Mouse (Mus musculus) CH12.LX (cell line): ENCODE measurements at regions not wholly inside any gene's neighbourhood (a gene's known extent, or its start where the extent isn't known, plus 50 kb on each side); places are given as distances from the start of the nearest gene placed in this dataset.

ENCODE experiments used
- DNase-seq: peaks from one replicate; pipeline ENCODE4 v3.0.0-alpha.2; 2013; ENCODE audit errors: extremely low read depth
- H3K27ac ChIP-seq: 2 replicates; pipeline ENCODE4 v1.5.1; 2012; ENCODE audit warnings: low read depth, mild to moderate bottlenecking, control low read depth, moderate library complexity; ENCODE audit not compliant: insufficient read depth
- H3K27me3 ChIP-seq: replicated peaks from 2 replicates; pipeline ENCODE3; 2012; ENCODE audit warnings: inconsistent platforms
- H3K36me3 ChIP-seq, 2 experiments: replicated peaks in 1 of 2; 2 replicates each; pipeline versions ENCODE3 to v1.6.1; 2012; ENCODE audit warnings: inconsistent platforms in 1 of 2, low read length in 1 of 2, mild to moderate bottlenecking in 1 of 2, mixed read lengths in 1 of 2, moderate library complexity in 1 of 2; ENCODE audit not compliant: control insufficient read depth in 1 of 2, insufficient read depth in 1 of 2
- H3K4me1 ChIP-seq, 2 experiments: 2 replicates each; pipeline ENCODE4 v1.6.1; 2012; ENCODE audit warnings: inconsistent platforms in 1 of 2, moderate library complexity in 1 of 2; ENCODE audit not compliant: insufficient read depth in 2 of 2, control insufficient read depth in 1 of 2
- H3K4me2 ChIP-seq: 2 replicates; pipeline ENCODE4 v1.6.1; 2012; ENCODE audit warnings: low read depth, mild to moderate bottlenecking, control low read depth; ENCODE audit not compliant: poor library complexity, insufficient read depth, severe bottlenecking
- H3K4me3 ChIP-seq, 3 experiments: fragments of 150-350 bp in 1 of 3; sonication (generic) in 1 of 3; replicated peaks in 1 of 3; 2 replicates each; pipeline versions ENCODE3 to v1.5.1; 2011 to 2012; ENCODE audit warnings: low read depth in 2 of 3, low read length in 2 of 3, mild to moderate bottlenecking in 2 of 3, moderate library complexity in 2 of 3, control low read depth in 1 of 3, improper control_type of control experiment in 1 of 3, inconsistent platforms in 1 of 3, mixed read lengths in 1 of 3; ENCODE audit not compliant: poor library complexity in 1 of 3
- H3K79me2 ChIP-seq: replicated peaks from 2 replicates; pipeline ENCODE4 v1.6.1; 2012; ENCODE audit warnings: mild to moderate bottlenecking, moderate library complexity; ENCODE audit not compliant: control insufficient read depth, poor library complexity, insufficient read depth, severe bottlenecking; ENCODE audit errors: extremely low read depth
- H3K9ac ChIP-seq: 2 replicates; pipeline ENCODE4 v1.6.1; 2012; ENCODE audit warnings: low read depth, mild to moderate bottlenecking, control low read depth, moderate library complexity; ENCODE audit not compliant: insufficient read depth
- H3K9me3 ChIP-seq: replicated peaks from 2 replicates; pipeline ENCODE3; 2012; ENCODE audit warnings: low read length, inconsistent platforms, mixed read lengths
- CTCF ChIP-seq, 2 experiments: IDR thresholded peaks in 1 of 2; conservative IDR thresholded peaks in 1 of 2; 2 replicates each; pipeline ENCODE4 v1.5.1; 2011 to 2012; ENCODE audit warnings: low read depth in 2 of 2, low read length in 2 of 2, improper control_type of control experiment in 1 of 2, inconsistent platforms in 1 of 2, mild to moderate bottlenecking in 1 of 2, moderate library complexity in 1 of 2
- E2F4 ChIP-seq: IDR thresholded peaks from 2 replicates; pipeline ENCODE4 v1.6.1; 2011; ENCODE audit warnings: low read depth, low read length, improper control_type of control experiment; ENCODE audit not compliant: insufficient replicate concordance
- ETS1 ChIP-seq: conservative IDR thresholded peaks from 2 replicates; pipeline ENCODE4 v1.6.1; 2012; ENCODE audit warnings: low read depth, mild to moderate bottlenecking, inconsistent platforms, low read length, improper control_type of control experiment, moderate library complexity
- GABPA ChIP-seq: IDR thresholded peaks from 2 replicates; pipeline ENCODE4 v1.6.1; 2012; ENCODE audit warnings: low read depth, low read length, improper control_type of control experiment, inconsistent platforms; ENCODE audit not compliant: insufficient replicate concordance
- IRF4 ChIP-seq: IDR thresholded peaks from 2 replicates; pipeline ENCODE4 v1.6.1; 2014; ENCODE audit warnings: low read depth, mild to moderate bottlenecking, inconsistent platforms, low read length, improper control_type of control experiment
- JUND ChIP-seq: conservative IDR thresholded peaks from 2 replicates; pipeline ENCODE4 v1.6.1; 2011; ENCODE audit warnings: low read depth, low read length, improper control_type of control experiment
- POLR2AphosphoS2 ChIP-seq: IDR thresholded peaks from 2 replicates; pipeline ENCODE4 v1.6.1; 2011; ENCODE audit warnings: low read depth, low read length, improper control_type of control experiment
- RCOR1 ChIP-seq: conservative IDR thresholded peaks from 2 replicates; pipeline ENCODE4 v1.6.1; 2012; ENCODE audit warnings: low read depth, mild to moderate bottlenecking, inconsistent platforms, low read length, improper control_type of control experiment
- USF1 ChIP-seq: IDR thresholded peaks from 2 replicates; pipeline ENCODE4 v1.6.1; 2014; ENCODE audit warnings: low read depth, mild to moderate bottlenecking, inconsistent platforms, low read length, improper control_type of control experiment
- ZNF384 ChIP-seq: IDR thresholded peaks from 2 replicates; pipeline ENCODE4 v1.6.1; 2012; ENCODE audit warnings: low read depth, low read length, improper control_type of control experiment, inconsistent platforms
- dilution Hi-C: fragments of 300-500 bp; cut with MboI; formaldehyde crosslinking; loops from 2 replicates; pipeline ENCODE4 v1.14.3; 2020; ENCODE audit warnings: low sequenced_read_pairs; ENCODE audit not compliant: extremely low pct_unique_long_range_greater_than_20kb, extremely low pct_ligation_motif_present
- in situ Hi-C: fragments of 300-500 bp; cut with MboI; formaldehyde crosslinking; loops from 3 replicates; pipeline ENCODE4 v1.14.3; 2019; ENCODE audit warnings: low sequenced_read_pairs, low pct_ligation_motif_present, low pct_unique_long_range_greater_than_20kb, mixed read lengths

DNA sequence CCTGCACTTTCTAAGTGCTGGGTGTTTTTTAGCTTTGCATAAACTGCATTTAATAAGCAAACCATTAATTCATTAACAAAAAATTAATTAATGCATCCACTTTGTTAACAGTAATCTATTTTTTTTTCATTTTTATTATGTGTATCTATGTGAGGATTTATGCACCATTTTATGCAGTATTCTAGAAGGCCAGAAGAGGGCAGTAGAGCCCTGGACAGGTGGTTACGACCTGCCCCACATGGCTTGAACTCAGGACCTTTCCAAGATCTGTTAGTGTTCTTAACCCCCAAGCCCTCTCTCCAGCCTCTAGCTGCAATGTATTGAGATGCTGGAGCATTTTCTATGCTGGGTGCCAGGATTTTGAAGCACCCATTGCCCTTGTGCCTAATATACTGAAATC, 377.6 kb upstream of the Tbx3 start:
- no peak for TF ChIP-seq CTCF (conservative IDR thresholded peaks at IDR 0.05 in 1 of 2, IDR thresholded peaks at IDR 0.05 in 1 of 2; ENCODE audit: low read depth in 2 of 2, low read length in 2 of 2)
- no peak for TF ChIP-seq JUND
- H3K79me2 ChIP-seq, result no peaks in the 10 kb centered on the region
- no peaks in the 10 kb centered on the region for H3K27me3 ChIP-seq
- H3K4me3 ChIP-seq, result no peak overlapping the region
- H3K27ac ChIP-seq, result no peak overlapping the region
- H3K9me3 ChIP-seq, result peaks cover 82% of the 10 kb centered on the region
- no peak overlapping the region for H3K4me2 ChIP-seq
- no peaks in the 10 kb centered on the region for H3K4me1 ChIP-seq
- no peak overlapping the region for H3K9ac ChIP-seq
- H3K36me3 ChIP-seq, result no peaks in the 10 kb centered on the region
- DNase-seq, result no peak
- dilution Hi-C loops (no loop called here), in situ Hi-C loops (no loop called here)

DNA sequence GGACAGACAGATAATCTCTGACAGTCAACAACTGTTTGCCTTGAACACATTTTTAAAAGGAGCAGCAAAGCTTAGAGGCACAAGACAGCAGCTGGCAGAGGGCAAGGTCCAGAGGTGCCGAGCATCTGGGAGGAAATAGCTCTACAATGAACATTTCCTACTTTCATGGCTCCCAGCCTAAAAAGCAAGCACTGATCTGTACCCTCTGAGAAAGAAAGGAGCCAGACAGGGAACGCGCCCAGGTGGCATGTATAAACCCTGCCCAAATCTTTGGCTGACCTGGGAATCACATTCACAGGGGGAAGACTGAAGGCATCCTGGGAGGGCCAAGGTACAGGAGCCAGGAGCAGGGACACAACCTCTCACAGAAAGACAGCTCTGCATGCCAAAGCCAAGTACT, 371.2 kb upstream of the Tbx3 start:
- H3K79me2 ChIP-seq, result no peaks in the 10 kb centered on the region
- in situ Hi-C loops, result no loop called here
- H3K27ac ChIP-seq, result no peak overlapping the region
- no peak for DNase-seq
- H3K9ac ChIP-seq, result no peak overlapping the region
- H3K4me3 ChIP-seq, result no peak overlapping the region
- no peak overlapping the region for H3K4me2 ChIP-seq
- peaks cover 79% of the 10 kb centered on the region for H3K9me3 ChIP-seq
- H3K36me3 ChIP-seq, result no peaks in the 10 kb centered on the region
- no peaks in the 10 kb centered on the region for H3K4me1 ChIP-seq
- H3K27me3 ChIP-seq, result no peaks in the 10 kb centered on the region
- dilution Hi-C loops, result no loop called here
- no peak for TF ChIP-seq POLR2AphosphoS2

DNA sequence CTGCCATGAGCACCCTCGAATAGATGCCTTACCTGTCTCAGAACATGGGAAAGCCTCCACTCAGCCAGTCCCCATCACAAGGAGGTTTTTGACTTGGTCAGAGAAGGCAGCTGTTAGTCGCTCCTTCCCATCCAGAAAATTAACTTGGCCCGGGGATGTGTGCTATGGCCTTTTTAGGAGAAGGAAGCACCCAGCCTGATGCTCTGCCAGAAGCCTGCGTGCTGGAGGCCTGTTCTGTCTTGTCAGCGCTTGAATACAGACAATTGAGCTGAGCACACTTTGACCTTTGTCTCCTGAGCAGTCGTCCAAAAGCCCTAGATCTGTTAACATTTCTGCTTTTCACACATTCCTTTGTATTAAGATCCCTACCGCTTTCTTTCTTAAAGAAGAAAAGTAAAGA, 370.4 kb upstream of the Tbx3 start:
- H3K4me2 ChIP-seq, result no peak overlapping the region
- dilution Hi-C loops (no loop called here), in situ Hi-C loops (no loop called here)
- H3K4me3 ChIP-seq, result no peak overlapping the region
- H3K27me3 ChIP-seq, result no peaks in the 10 kb centered on the region
- no peak overlapping the region for H3K27ac ChIP-seq
- TF ChIP-seq ZNF384 (no peak), IRF4 (no peak), GABPA (no peak)
- H3K36me3 ChIP-seq, result no peaks in the 10 kb centered on the region
- no peaks in the 10 kb centered on the region for H3K4me1 ChIP-seq
- no peaks in the 10 kb centered on the region for H3K79me2 ChIP-seq
- no peak overlapping the region for H3K9ac ChIP-seq
- H3K9me3 ChIP-seq, result peaks cover 78% of the 10 kb centered on the region
- no peak for DNase-seq

DNA sequence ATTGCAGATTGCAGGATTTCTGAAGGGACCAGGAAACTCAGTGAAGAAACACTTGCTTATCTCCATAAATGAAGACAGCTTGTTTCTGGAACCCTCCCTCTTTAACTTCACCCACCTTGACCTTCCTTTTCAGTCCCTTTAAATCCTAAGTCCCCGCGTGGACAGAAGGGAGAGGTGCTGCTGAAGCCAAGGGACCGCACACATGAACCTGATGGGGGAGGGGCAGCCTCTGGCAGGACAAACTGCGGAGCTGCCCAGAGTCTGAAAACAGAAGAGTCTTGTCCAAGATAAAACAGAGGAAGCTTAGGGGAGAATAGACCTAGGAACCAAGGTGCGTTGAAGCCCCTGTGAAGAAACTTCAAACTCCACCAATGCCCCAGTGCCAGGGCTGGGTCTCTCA, 368.9 kb upstream of the Tbx3 start:
- no peaks in the 10 kb centered on the region for H3K79me2 ChIP-seq
- H3K4me2 ChIP-seq, result no peak overlapping the region
- TF ChIP-seq E2F4, result no peak
- TF ChIP-seq ETS1, result no peak
- no peak for TF ChIP-seq RCOR1
- no peak for TF ChIP-seq USF1
- TF ChIP-seq IRF4, result no peak
- H3K9me3 ChIP-seq, result peaks cover 81% of the 10 kb centered on the region
- H3K27ac ChIP-seq, result no peak overlapping the region
- DNase-seq, result no peak
- H3K27me3 ChIP-seq, result no peaks in the 10 kb centered on the region
- no peak overlapping the region for H3K4me3 ChIP-seq
- no peaks in the 10 kb centered on the region for H3K4me1 ChIP-seq
- in situ Hi-C loops (no loop called here), dilution Hi-C loops (no loop called here)
- no peaks in the 10 kb centered on the region for H3K36me3 ChIP-seq
- H3K9ac ChIP-seq, result no peak overlapping the region
